Mouse (Mus musculus) embryonic facial prominence, embryonic 14.5 days (tissue): ENCODE measurements around the gene D630039A03Rik. TPM values are rescaled to one million over a fixed set of nuclear protein-coding genes. Genes with fewer than 3 reads are reported as not detected.
A peak's percentile ranks its signal among the peaks of the same experiment; 100 is the strongest.

Source experiments
- ATAC-seq: fragments of 200-750 bp; cut with Nextera tagmentation; 2 replicates; pipeline ENCODE4 v1.8.0; 2017; ENCODE audit warnings: low read depth, moderate number of reproducible peaks, moderate TSS enrichment
- DNase-seq: peaks from one replicate; pipeline ENCODE4 v3.0.0-alpha.2; 2015; ENCODE audit warnings: low spot score
- H3K27ac ChIP-seq: fragments of 300-500 bp; sonication (generic); replicated peaks from 2 replicates; pipeline ENCODE4 v1.5.1; 2014; ENCODE audit warnings: low read depth, mild to moderate bottlenecking, low read length, moderate library complexity
- H3K27me3 ChIP-seq: fragments of 300-500 bp; sonication (generic); replicated peaks from 2 replicates; pipeline ENCODE4 v1.6.1; 2014; ENCODE audit warnings: low read length; ENCODE audit not compliant: control insufficient read depth, insufficient read depth
- H3K36me3 ChIP-seq: fragments of 300-500 bp; sonication (generic); 2 replicates; pipeline ENCODE4 v1.6.1; 2014; ENCODE audit warnings: low read length, mixed read lengths; ENCODE audit not compliant: control insufficient read depth, insufficient read depth
- H3K4me1 ChIP-seq: fragments of 300-500 bp; sonication (generic); 2 replicates; pipeline ENCODE4 v1.6.1; 2014; ENCODE audit warnings: antibody characterized with exemption, low read length; ENCODE audit not compliant: control insufficient read depth, insufficient read depth
- H3K4me2 ChIP-seq: fragments of 300-500 bp; sonication (generic); 2 replicates; pipeline ENCODE4 v1.6.1; 2014; ENCODE audit warnings: low read depth, mild to moderate bottlenecking, low read length, moderate library complexity, mixed read lengths
- H3K4me3 ChIP-seq: fragments of 300-500 bp; sonication (generic); 2 replicates; pipeline ENCODE4 v1.5.1; 2014; ENCODE audit warnings: low read depth, mild to moderate bottlenecking, low read length
- H3K9ac ChIP-seq: fragments of 300-500 bp; sonication (generic); 2 replicates; pipeline ENCODE4 v1.6.1; 2014; ENCODE audit warnings: low read depth, mild to moderate bottlenecking, low read length, moderate library complexity, mixed read lengths
- H3K9me3 ChIP-seq: fragments of 300-500 bp; sonication (generic); 2 replicates; pipeline ENCODE4 v1.6.1; 2016; ENCODE audit warnings: low read length; ENCODE audit not compliant: control insufficient read depth
- WGBS: fragments of 180-500 bp; shearing (Covaris S2); extraction: QIAGEN DNeasy Blood & Tissue Kit; methylation state at CpG from one replicate; pipeline ENCODE4 v1.1.7; 2014; 5-methylcytosine and 5-hydroxymethylcytosine counted together
- polyA plus RNA-seq: library from polyadenylated mRNA; unstranded; fragments of >200 nt; fragmentation: Nextera tagmentation; extraction: Ambion mirVana; gene quantifications from 2 replicates; pipeline ENCODE4 v1.2.1, GENCODE M21; 2014

D630039A03Rik gene
- polyA plus RNA-seq, 1 experiment from 2014 or later: 0.19 TPM

- Histone ChIP-seq H3K9ac (no peak overlapping the region), H3K27ac (no peak overlapping the region), H3K27me3 (no peaks in the 10 kb centered on the region), H3K4me1 (no peaks in the 10 kb centered on the region; the same call in 1 of the 2 replicates), H3K36me3 (no peaks in the 10 kb centered on the region), H3K9me3 (no peaks in the 10 kb centered on the region), H3K4me2 (no peak overlapping the region), H3K4me3 (no peak overlapping the region)
- DNase-seq: no peak
- peak; percentile 9; the same call in 1 of the 2 replicates for ATAC-seq
- WGBS: 28% methylated on average over 9 of the region's 9 CpGs
Observed at GRCm38 (mm10) chr4:57904638-57905037, 11.5 kb downstream of the D630039A03Rik start.

GRCm38 (mm10) chr4:57904211-57904610 is 11.9 kb downstream of the D630039A03Rik start:
- WGBS: 4% methylated on average over 5 of the region's 5 CpGs
- no peak overlapping the region for H3K27ac ChIP-seq
- H3K9ac ChIP-seq: no peak overlapping the region
- H3K4me3 ChIP-seq: no peak overlapping the region
- H3K4me1 ChIP-seq: no peaks in the 10 kb centered on the region; the same call in 1 of the 2 replicates
- H3K4me2 ChIP-seq: no peak overlapping the region
- no peaks in the 10 kb centered on the region for H3K9me3 ChIP-seq
- ATAC-seq (peak; percentile 66), DNase-seq (peak; percentile 63)
- H3K27me3 ChIP-seq: no peaks in the 10 kb centered on the region
- H3K36me3 ChIP-seq: no peaks in the 10 kb centered on the region

GRCm38 (mm10) chr4:57902619-57903018 is 13.5 kb downstream of the D630039A03Rik start:
- H3K9me3 ChIP-seq: no peaks in the 10 kb centered on the region
- H3K9ac ChIP-seq: no peak overlapping the region
- no peaks in the 10 kb centered on the region for H3K27me3 ChIP-seq
- DNase-seq (no peak), ATAC-seq (no peak)
- H3K4me3 ChIP-seq: no peak overlapping the region
- no peaks in the 10 kb centered on the region for H3K36me3 ChIP-seq
- no peak overlapping the region for H3K27ac ChIP-seq
- H3K4me1 ChIP-seq: no peaks in the 10 kb centered on the region; the same call in 1 of the 2 replicates
- H3K4me2 ChIP-seq: no peak overlapping the region
- WGBS: 78% methylated on average over 5 of the region's 5 CpGs

- Histone ChIP-seq H3K4me1 (peaks cover 2% of the 10 kb centered on the region; the same call in 1 of the 2 replicates), H3K4me3 (no peak overlapping the region), H3K4me2 (no peak overlapping the region), H3K9ac (no peak overlapping the region), H3K36me3 (no peaks in the 10 kb centered on the region), H3K27ac (no peak overlapping the region), H3K27me3 (no peaks in the 10 kb centered on the region), H3K9me3 (no peaks in the 10 kb centered on the region)
- WGBS: 15% methylated on average over 4 of the region's 4 CpGs
- ATAC-seq (no peak; the same call in 1 of the 2 replicates), DNase-seq (peak; percentile 63)
Observed at GRCm38 (mm10) chr4:57901210-57901609, 14.9 kb downstream of the D630039A03Rik start.

- 70% methylated on average over 3 of the region's 3 CpGs for WGBS
- ATAC-seq: no peak
Observed at GRCm38 (mm10) chr4:57896631-57897030, 19.5 kb downstream of the D630039A03Rik start.

GRCm38 (mm10) chr4:57895902-57896301 is 20.2 kb downstream of the D630039A03Rik start:
- H3K4me3 ChIP-seq: no peak overlapping the region
- no peak overlapping the region for H3K9ac ChIP-seq
- H3K9me3 ChIP-seq: no peaks in the 10 kb centered on the region
- no peaks in the 10 kb centered on the region for H3K27me3 ChIP-seq
- H3K4me1 ChIP-seq: peaks cover 14% of the 10 kb centered on the region; the same call in 1 of the 2 replicates
- DNase-seq: no peak
- ATAC-seq: no peak
- 49% methylated on average over 6 of the region's 6 CpGs for WGBS
- peaks cover 7% of the 10 kb centered on the region; the same call in 1 of the 2 replicates for H3K36me3 ChIP-seq
- H3K4me2 ChIP-seq: no peak overlapping the region
- peak overlapping the region; percentile 13; the same call in 1 of the 2 replicates for H3K27ac ChIP-seq

More at GRCm38 (mm10) chr4:57896631-57897030, 19.5 kb downstream of the D630039A03Rik start:
- Histone ChIP-seq H3K27me3 (no peaks in the 10 kb centered on the region), H3K4me2 (no peak overlapping the region), H3K27ac (no peak overlapping the region), H3K36me3 (peaks cover 7% of the 10 kb centered on the region; the same call in 1 of the 2 replicates), H3K9me3 (no peaks in the 10 kb centered on the region), H3K9ac (no peak overlapping the region), H3K4me1 (peaks cover 10% of the 10 kb centered on the region; the same call in 1 of the 2 replicates), H3K4me3 (no peak overlapping the region)
- no peak for DNase-seq

- ATAC-seq: peak; percentile 78
- Histone ChIP-seq H3K27me3 (no peaks in the 10 kb centered on the region), H3K4me3 (no peak overlapping the region), H3K4me1 (peaks cover 14% of the 10 kb centered on the region; the same call in 1 of the 2 replicates), H3K27ac (0 out of 2 replicates have a peak overlapping the region, but pooled peaks have one; percentile 13), H3K36me3 (peaks cover 7% of the 10 kb centered on the region; the same call in 1 of the 2 replicates), H3K4me2 (no peak overlapping the region), H3K9ac (no peak overlapping the region), H3K9me3 (no peaks in the 10 kb centered on the region)
- 46% methylated on average over 5 of the region's 5 CpGs for WGBS
- peak; percentile 30 for DNase-seq
Observed at GRCm38 (mm10) chr4:57895140-57895539, 21.0 kb downstream of the D630039A03Rik start.

GRCm38 (mm10) chr4:57892001-57892586 is 24.0 kb downstream of the D630039A03Rik start:
- H3K36me3 ChIP-seq: peaks cover 7% of the 10 kb centered on the region; the same call in 1 of the 2 replicates
- H3K9ac ChIP-seq: no peak overlapping the region
- H3K27me3 ChIP-seq: no peaks in the 10 kb centered on the region
- H3K4me3 ChIP-seq: no peak overlapping the region
- DNase-seq (no peak), ATAC-seq (no peak; the same call in 1 of the 2 replicates)
- H3K9me3 ChIP-seq: no peaks in the 10 kb centered on the region
- H3K4me2 ChIP-seq: no peak overlapping the region
- no peak overlapping the region for H3K27ac ChIP-seq
- 54% methylated on average over 10 of the region's 10 CpGs for WGBS
- peaks cover 14% of the 10 kb centered on the region; the same call in 1 of the 2 replicates for H3K4me1 ChIP-seq
